Mouse (Mus musculus) adrenal gland, postnatal 14 days (tissue): ENCODE data around the gene Ano1. TPM values are rescaled to one million over a fixed set of nuclear protein-coding genes. Genes with fewer than 3 reads are reported as not detected.

Experiments used
- DNase-seq: peaks from one replicate; pipeline ENCODE4 v3.0.0; 2021; ENCODE audit warnings: mixed read lengths
- total RNA-seq: library from RNA; stranded (reverse); gene quantifications from 2 replicates; pipeline ENCODE4 v1.2.3, GENCODE M21; 2021

Gene Ano1
- total RNA-seq, 1 experiment from 2014 or later = 34.8 TPM

- DNase-seq = peak; percentile 62
These were observed 54.7 kb downstream of the Ano1 start for GRCm38 (mm10) chr7:144696764-144697704.

GRCm38 (mm10) chr7:144689855-144690254 is 61.9 kb downstream of the Ano1 start:
- no peak for DNase-seq

GRCm38 (mm10) chr7:144689136-144689535 is 62.6 kb downstream of the Ano1 start:
- peak; percentile 42 for DNase-seq

GRCm38 (mm10) chr7:144687663-144688381 is 64.0 kb downstream of the Ano1 start:
- DNase-seq = no peak

DNA sequence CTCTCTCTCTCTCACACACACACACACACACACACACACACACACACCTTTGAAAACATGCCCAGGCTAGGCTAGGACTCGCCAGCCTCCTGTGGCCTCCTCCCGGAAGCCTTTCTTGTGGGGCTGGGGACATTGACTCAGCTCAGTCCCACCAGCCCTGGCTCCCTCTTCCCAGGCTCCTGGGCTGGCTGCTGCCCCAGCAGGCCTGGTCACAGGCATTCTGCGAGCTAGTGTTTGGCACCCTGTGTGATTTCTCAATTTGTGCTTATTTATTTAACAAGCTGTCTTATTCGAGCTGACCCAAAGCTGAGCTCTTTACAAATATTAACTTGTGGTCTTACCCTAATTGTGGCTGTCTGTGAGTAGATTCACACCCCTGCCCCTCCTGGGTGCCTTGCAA is 66.8 kb downstream of the Ano1 start:
- DNase-seq = no peak

DNA sequence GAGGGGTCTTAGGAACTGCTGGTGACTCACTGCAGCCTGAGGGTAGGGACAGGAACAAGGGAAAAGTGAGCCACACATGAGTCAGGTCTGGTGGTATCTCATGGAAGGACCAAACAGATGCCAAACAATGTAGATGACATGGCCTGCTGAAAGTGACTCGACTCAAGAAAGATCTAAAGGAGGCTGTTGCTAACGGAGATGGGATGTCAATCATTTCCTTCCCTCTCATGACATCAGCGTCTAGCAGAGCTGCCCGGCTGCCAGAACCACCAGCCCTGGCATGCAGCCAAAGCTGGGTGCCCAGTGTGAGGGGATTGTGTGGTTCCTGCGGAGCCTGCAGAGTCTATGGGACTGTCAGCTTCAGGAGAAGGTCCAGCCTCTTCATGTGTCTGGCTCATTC is 67.3 kb downstream of the Ano1 start:
- DNase-seq = peak; percentile 62

DNA sequence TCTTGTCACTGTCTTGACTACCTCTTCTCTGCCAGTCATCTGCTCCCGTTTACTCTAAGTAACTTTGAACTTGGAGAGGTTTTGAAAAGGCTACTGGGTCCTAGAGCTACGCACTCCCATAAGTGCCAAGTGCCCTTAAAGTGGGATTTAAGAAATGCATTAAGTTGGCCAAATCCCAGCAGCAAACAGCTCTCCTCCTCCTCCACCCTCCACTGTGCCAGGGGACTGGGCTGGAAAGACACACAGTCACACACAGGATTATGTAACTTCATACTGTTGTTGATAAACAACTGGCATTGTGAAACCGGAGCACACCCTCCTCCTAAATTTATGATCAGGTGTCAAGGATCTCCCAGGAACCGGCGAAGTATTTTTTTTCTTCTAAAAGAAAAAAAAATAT is 71.7 kb downstream of the Ano1 start:
- DNase-seq = no peak

DNA sequence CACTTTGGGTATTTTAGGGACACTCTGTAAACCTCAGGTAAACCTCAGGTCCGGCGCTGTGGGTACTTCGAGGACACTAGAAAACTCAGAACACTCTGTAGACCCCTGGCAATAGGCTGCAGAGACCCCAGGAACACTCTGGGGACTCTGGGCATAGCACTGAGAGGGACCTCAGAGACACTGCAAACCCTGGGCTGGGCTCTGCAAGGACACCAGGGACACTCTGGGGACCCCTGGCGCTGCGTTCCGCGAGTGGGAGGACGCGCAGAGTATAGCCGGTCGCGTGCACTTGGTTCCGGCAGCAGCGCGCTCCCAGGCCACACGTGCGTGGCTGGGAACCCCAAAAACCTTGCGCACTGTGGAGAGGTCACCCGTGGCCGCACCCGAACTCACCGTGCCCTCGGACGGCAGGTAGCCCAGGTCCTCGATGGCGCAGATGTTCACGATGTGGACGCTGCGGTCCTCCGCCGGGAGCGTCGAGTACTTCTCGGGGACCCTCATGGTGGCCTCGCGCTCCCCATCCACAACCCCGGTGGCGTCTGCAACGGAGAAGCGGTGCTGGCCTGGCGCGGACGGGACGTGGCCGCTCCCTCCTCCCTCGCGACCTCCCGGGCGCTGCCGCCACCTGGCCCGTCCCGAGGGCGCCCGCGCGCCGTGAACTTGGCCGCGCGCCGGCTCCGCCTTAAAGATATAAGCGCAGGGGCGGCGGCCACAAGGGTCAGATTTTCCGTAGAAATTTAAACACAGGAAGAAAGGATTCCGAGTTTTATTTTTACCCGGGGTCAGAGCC is 73.3 kb downstream of the Ano1 start:
- peak; percentile 57 for DNase-seq

DNA sequence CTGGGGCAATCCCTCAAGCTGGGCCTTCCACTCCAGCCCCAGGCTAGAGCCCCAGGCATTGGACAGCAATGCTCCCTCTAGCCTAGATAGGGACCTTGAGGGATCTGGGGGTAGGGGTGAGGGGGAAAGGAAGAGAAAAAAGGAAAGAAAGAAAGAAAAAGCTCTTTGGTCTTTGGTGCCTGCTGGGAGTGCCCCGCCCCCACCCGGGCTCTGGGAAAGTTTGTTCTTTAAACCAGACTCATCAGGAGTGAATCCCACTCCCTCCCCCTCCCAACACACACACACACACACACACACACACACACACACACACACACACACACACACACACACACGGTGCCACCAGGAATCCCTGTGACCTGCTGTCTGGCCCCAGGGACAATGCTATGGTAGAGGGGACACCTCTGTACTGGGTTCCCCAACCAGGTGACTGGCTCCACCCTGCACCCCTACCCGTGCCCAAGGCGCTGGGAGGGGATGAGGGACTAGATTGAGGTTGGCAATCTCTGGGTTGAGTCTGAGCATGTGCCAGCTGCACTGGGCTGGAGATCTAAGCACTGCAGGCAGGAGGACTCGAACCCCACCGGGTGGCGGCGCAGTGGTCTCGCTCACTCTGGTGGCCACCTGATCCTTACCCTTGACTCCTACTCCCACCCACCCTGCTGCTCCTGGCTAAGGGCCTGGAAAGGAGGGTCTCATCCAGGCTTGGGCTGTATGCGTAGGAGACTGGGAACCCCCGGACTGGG is 74.3 kb downstream of the Ano1 start:
- no peak for DNase-seq

DNA sequence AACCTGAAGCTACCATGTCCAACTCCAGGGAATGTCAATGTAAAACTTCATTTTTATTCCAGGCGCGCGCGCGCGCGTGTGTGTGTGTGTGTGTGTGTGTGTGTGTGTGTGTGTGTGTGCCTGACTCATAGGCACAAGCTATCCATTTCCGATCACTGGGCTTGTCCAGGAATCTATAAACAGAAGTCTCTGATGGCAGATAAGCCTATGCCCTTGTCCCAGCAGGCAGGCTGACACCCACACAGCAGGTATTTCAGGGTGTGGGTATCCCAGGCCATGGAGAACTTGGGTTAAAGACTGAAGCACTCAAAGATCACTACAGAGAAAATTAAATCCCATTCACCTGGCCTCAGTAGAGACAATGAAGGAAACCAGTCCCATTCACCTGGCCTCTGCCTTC is 76.1 kb downstream of the Ano1 start:
- DNase-seq = no peak

- DNase-seq = no peak
These were observed 81.9 kb downstream of the Ano1 start for GRCm38 (mm10) chr7:144669895-144670294.

DNA sequence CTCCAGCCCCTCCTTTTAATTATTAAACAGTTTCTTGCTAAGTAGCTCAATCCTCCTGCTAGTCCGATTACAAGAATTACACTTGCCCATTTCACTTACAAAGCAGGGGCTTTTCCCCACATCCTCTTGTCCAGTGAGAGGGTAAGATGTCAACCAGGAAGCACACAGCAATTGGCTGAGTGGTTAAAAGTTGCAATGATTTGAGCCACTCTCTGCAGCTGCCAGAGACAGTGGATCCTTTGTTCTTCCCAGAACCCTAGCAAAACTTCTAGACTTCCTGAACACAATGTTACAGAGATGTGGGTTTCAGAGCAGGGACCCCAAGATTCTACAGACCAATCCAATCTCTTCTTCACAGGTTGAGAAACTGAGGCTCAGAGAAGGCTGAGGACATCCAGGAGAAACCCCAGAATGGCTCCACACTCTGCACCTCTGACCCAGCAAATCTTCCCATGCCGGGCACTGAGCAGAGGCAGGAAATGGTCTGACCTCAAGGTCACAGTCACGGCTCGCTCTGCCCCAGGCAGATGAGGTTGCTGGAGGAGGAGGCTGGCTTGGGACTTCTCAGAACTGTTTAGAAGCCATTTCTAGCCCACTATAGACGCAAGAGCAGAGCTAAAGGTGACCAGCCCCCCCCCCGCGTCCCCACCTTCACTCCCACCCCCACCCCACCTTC is 83.0 kb downstream of the Ano1 start:
- no peak for DNase-seq

DNA sequence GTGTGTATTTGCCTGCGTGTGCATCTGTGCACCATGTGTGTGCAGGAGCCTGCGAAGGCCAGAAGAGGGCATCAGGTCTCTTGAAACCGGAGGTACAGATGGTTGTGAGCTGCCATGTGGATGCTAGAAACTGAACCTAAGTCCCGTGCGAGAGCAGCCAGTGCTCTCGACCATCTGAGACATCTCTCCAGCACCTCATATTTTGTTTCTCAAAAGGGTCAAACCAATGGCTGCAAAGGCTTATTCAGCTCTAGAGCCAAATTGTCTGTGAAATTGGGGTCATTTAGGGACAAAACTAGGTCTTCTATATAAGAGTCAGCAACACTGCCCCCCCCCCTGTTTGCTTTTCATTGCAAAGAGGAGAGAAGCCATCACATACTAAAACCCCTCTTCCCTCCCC is 84.7 kb downstream of the Ano1 start:
- DNase-seq = no peak

DNA sequence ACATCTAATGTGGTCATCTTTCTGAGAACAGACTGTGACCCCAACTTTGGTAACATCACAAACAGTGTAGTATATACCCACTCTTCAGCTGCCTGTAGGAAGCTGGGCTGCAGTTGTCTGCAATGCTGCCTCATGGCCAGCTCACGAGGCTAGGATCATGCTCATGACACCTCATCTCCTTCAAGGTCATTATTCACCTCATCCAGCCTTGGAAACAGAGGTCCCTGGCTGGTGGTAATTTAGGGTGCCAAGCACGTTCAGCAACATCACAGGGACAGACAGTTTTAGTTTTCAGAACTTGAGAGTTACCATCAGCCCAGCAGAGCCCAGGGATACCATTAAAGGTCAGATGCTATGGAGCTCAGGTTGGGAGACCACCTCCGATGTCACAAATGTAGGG is 86.2 kb downstream of the Ano1 start:
- peak; percentile 26 for DNase-seq

DNA sequence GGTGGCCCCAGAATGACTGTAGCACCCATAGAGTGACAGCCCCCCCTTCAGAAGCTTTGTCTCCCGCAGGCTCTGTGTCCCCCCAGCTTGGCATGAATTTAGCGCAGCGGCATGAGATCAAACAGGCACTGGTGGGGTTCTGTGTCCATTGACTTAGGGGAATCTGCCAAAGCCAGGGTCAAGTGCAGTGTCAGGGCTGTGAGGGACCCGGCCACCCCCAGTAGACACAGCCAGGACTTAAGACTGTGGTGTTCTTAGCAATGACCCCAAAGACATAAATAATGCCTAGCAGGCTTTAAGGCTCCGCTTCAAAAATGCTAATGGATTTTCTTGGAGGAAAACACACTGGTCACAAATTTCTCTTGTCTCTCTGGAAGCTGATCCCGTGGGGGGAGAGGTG is 88.2 kb downstream of the Ano1 start:
- peak; percentile 29 for DNase-seq

GRCm38 (mm10) chr7:144656261-144656967 is 95.4 kb downstream of the Ano1 start:
- DNase-seq = no peak

DNA sequence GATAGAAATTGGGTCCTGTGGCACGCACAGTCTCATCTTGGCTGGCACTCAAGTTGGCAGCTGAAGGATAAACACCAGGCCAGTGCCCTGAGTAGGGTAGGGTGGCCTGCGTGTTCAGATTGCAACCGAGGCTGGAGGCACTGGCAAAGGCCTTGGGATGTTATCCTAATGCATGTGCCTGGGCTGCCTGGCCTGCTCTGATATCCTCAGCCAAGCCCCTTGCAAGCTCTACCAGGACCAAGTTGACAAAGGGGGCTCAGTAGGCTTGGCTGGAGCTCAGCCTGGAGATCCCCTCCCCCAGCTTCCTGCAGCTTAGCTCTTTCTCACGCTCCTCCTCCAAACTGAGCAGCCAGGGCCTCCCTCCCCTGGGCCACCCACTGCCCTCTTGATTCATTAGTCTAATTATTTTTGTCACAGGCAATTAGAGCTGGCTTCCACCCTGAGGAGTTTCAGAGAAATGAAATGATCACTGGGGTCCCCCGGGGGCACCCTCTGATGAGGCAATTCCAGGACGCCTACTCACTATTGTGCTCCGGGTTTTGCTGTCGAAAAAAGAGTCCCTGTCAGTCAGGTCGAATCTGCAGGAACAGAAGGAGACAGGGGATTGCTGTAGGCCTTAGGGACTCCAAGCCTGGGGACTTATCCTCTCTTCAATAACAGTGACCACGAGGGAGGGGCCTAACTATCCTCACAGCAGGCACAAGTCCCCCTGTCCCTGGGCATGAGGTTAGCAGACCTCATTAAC is 97.9 kb downstream of the Ano1 start:
- peak; percentile 80 for DNase-seq

GRCm38 (mm10) chr7:144647547-144647946 is 104.2 kb downstream of the Ano1 start:
- DNase-seq = peak; percentile 37

GRCm38 (mm10) chr7:144640817-144641216 is 111.0 kb downstream of the Ano1 start:
- DNase-seq = no peak

DNA sequence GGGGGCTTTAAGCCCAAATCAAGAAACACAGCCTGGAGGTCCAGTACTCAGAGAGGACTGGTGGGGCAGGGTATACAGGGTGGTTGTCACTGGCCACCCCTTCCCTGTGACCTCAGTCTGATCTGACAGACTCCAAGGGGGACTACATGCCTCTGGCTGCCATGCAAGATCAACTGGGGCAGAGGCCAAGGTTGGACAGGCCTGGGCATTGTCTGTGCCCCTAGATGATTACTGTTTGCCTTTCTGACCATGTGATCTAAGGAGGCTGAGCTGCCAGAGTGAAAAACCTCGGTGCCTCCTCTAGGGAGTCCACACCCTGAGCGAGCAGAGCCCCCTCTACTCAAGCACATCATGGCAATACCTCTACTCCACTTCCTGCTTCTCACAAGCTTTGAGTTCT is 115.8 kb downstream of the Ano1 start:
- peak; percentile 18 for DNase-seq
